Mouse (Mus musculus) forebrain, embryonic 14.5 days (tissue): ENCODE measurements around the gene Aldh1l1. TPM values are rescaled to one million over a fixed set of nuclear protein-coding genes. Genes with fewer than 3 reads are reported as not detected.
"Not testable (repeated sequence)": the region's sequence is repeated elsewhere in the genome, so short reads cannot be mapped to it uniquely, and the experiment has no call there.

ENCODE experiments used
- ATAC-seq: fragments of 200-750 bp; cut with Nextera tagmentation; 2 replicates; pipeline ENCODE4 v1.8.0; 2017; ENCODE audit warnings: mild to moderate bottlenecking, moderate library complexity
- DNase-seq: peaks from one replicate; pipeline ENCODE4 v3.0.0-alpha.2; 2015; ENCODE audit warnings: low spot score
- H3K27ac ChIP-seq: fragments of 300-500 bp; sonication (generic); 2 replicates; pipeline ENCODE4 v1.5.1; 2014; ENCODE audit warnings: low read depth, mild to moderate bottlenecking, control low read depth, low read length, moderate library complexity
- H3K27me3 ChIP-seq: fragments of 300-500 bp; sonication (generic); replicated peaks from 2 replicates; pipeline ENCODE4 v1.6.1; 2014; ENCODE audit warnings: low read length, control low read depth, mixed read lengths; ENCODE audit not compliant: control insufficient read depth, insufficient read depth
- H3K36me3 ChIP-seq: fragments of 300-500 bp; sonication (generic); 2 replicates; pipeline ENCODE4 v1.6.1; 2014; ENCODE audit warnings: low read length, control low read depth; ENCODE audit not compliant: control insufficient read depth, insufficient read depth
- H3K4me1 ChIP-seq: fragments of 300-500 bp; sonication (generic); 2 replicates; pipeline ENCODE4 v1.6.1; 2014; ENCODE audit warnings: antibody characterized with exemption, low read length, control low read depth; ENCODE audit not compliant: control insufficient read depth, insufficient read depth
- H3K4me2 ChIP-seq: fragments of 300-500 bp; sonication (generic); 2 replicates; pipeline ENCODE4 v1.6.1; 2014; ENCODE audit warnings: mild to moderate bottlenecking, control low read depth, low read length
- H3K4me3 ChIP-seq: fragments of 300-500 bp; sonication (generic); 2 replicates; pipeline ENCODE4 v1.5.1; 2014; ENCODE audit warnings: low read depth, low read length, control low read depth
- H3K9ac ChIP-seq: fragments of 300-500 bp; sonication (generic); 2 replicates; pipeline ENCODE4 v1.6.1; 2014; ENCODE audit warnings: mild to moderate bottlenecking, low read length, control low read depth, moderate library complexity
- H3K9me3 ChIP-seq: fragments of 300-500 bp; sonication (generic); replicated peaks from 2 replicates; pipeline ENCODE4 v1.6.1; 2016; ENCODE audit warnings: low read length, control low read depth, mixed read lengths; ENCODE audit not compliant: control insufficient read depth
- WGBS: fragments of 180-500 bp; shearing (Covaris S2); extraction: QIAGEN DNeasy Blood & Tissue Kit; methylation state at CpG from one replicate; pipeline ENCODE4 v1.1.7; 2014; 5-methylcytosine and 5-hydroxymethylcytosine counted together
- polyA plus RNA-seq: library from polyadenylated mRNA; unstranded; fragments of >200 nt; fragmentation: Nextera tagmentation; extraction: Ambion mirVana; gene quantifications from 2 replicates; pipeline ENCODE4 v1.2.1, GENCODE M21; 2014

The Aldh1l1 gene
- polyA plus RNA-seq, 1 experiment from 2014 or later: 15.8 TPM

GRCm38 (mm10) chr6:90624733-90625132, 138.5 kb downstream of the Aldh1l1 start:
- Histone ChIP-seq H3K36me3 (no peaks in the 10 kb centered on the region), H3K9me3 (no peaks in the 10 kb centered on the region), H3K27ac (no peak overlapping the region), H3K4me2 (no peak overlapping the region), H3K9ac (no peak overlapping the region), H3K4me3 (no peak overlapping the region), H3K4me1 (no peaks in the 10 kb centered on the region), H3K27me3 (no peaks in the 10 kb centered on the region)
- DNase-seq: no peak
- no peak for ATAC-seq
- 77% methylated on average over 11 of the region's 11 CpGs for WGBS

- Histone ChIP-seq H3K36me3 (no peaks in the 10 kb centered on the region), H3K9me3 (no peaks in the 10 kb centered on the region), H3K4me1 (no peaks in the 10 kb centered on the region), H3K4me2 (no peak overlapping the region), H3K27me3 (no peaks in the 10 kb centered on the region), H3K27ac (no peak overlapping the region), H3K4me3 (no peak overlapping the region), H3K9ac (no peak overlapping the region)
- WGBS: 76% methylated on average over 7 of the region's 7 CpGs
- DNase-seq: no peak
- ATAC-seq: no peak
These were observed 139.2 kb downstream of the Aldh1l1 start for GRCm38 (mm10) chr6:90625207-90625994.

DNA sequence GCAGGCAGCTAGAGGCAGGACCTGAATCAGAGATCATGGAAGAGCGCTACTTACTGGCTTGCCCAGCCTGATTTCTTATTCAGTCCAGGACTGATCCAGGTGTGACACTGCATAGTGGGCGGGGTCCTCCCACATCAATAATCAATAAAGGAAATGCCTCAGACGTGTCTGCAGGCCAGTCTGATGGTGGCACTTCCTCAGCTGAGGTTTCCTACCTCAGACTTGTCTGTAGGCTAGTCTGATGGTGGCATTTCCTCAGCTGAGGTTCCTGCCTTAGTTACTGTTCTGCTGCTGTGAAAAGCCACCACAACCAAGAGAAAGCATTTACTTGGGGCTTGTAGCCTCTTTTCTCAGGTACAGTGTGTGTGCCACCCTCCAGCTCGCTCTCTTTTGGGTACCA, 141.3 kb downstream of the Aldh1l1 start:
- H3K4me3 ChIP-seq: no peak overlapping the region
- H3K36me3 ChIP-seq: no peaks in the 10 kb centered on the region
- H3K9ac ChIP-seq: no peak overlapping the region
- WGBS: 83% methylated on average over 4 of the region's 4 CpGs
- ATAC-seq (no peak), DNase-seq (no peak)
- H3K27ac ChIP-seq: no peak overlapping the region
- no peaks in the 10 kb centered on the region for H3K9me3 ChIP-seq
- no peak overlapping the region for H3K4me2 ChIP-seq
- no peaks in the 10 kb centered on the region for H3K27me3 ChIP-seq
- no peaks in the 10 kb centered on the region for H3K4me1 ChIP-seq

DNA sequence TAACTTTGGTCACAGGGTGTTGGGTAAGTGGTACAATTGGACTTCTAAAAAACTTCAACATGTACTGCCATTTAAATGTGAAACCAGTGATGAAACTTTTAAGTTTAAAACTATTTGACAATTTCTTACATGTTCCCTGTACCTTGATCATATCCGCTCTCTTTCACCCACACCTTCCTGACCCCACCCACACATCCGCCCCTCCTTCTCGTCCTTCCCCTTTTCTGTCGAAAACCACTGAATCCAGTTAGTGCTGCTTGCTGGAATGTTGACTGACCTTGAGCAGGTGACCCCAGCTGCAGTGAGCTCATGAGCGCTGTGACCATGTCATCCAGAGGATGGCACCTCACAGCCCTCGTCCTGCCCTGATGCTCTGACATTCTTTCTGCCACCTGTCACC, 143.3 kb downstream of the Aldh1l1 start:
- H3K36me3 ChIP-seq: no peaks in the 10 kb centered on the region
- no peak overlapping the region for H3K4me3 ChIP-seq
- no peaks in the 10 kb centered on the region for H3K9me3 ChIP-seq
- H3K4me1 ChIP-seq: no peaks in the 10 kb centered on the region
- WGBS: 92% methylated on average over 6 of the region's 6 CpGs
- H3K9ac ChIP-seq: no peak overlapping the region
- no peaks in the 10 kb centered on the region for H3K27me3 ChIP-seq
- DNase-seq (no peak), ATAC-seq (no peak)
- H3K4me2 ChIP-seq: no peak overlapping the region
- no peak overlapping the region for H3K27ac ChIP-seq

DNA sequence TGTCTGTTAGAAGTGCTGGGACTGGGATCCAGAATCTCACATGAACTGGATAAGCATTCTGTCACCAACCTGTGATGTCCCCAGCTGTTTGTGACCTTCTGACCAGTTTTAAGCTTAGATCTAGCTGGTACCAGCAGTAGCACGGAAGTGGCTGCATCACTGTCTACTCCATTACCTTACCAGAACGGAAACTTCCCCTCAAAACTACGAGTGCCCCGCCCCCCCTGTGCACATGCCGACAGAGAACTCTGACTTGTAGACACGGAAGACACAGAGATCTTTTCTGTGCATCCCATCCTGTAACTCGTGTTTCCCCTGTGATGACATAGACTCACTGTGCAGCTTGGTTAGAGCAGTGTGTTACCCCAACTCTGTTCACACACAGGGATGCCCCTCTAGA, 144.2 kb downstream of the Aldh1l1 start:
- H3K27me3 ChIP-seq: no peaks in the 10 kb centered on the region
- no peaks in the 10 kb centered on the region for H3K9me3 ChIP-seq
- no peaks in the 10 kb centered on the region for H3K36me3 ChIP-seq
- DNase-seq (no peak), ATAC-seq (no peak)
- H3K27ac ChIP-seq: no peak overlapping the region
- no peak overlapping the region for H3K4me3 ChIP-seq
- no peak overlapping the region for H3K9ac ChIP-seq
- no peak overlapping the region for H3K4me2 ChIP-seq
- H3K4me1 ChIP-seq: no peaks in the 10 kb centered on the region
- WGBS: 89% methylated on average over 7 of the region's 7 CpGs

DNA sequence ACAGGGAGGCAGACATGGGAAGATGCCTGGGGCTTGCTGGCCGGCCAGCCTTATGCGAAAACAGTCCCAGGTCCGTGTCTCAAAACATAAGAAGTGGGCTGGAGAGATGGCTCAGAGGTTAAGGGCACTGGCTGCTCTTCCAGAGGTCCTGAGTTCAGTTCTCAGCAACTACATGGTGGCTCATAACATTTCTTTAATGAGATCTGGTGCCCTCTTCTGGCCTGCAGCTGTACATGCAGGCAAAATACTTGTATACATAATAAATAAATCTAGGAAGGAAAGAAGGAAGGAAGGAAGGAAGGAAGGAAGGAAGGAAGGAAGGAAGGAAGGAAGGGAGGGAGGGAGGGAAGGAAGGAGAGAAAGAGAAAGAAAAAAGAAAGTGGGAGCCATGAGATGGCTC, 146.3 kb downstream of the Aldh1l1 start:
- not testable (repeated sequence) for H3K4me2 ChIP-seq, H3K4me3 ChIP-seq, H3K27me3 ChIP-seq, H3K27ac ChIP-seq, H3K9me3 ChIP-seq, ATAC-seq, H3K4me1 ChIP-seq, H3K36me3 ChIP-seq, H3K9ac ChIP-seq
- WGBS: 77% methylated on average over 3 of the region's 3 CpGs
- DNase-seq: peak; percentile 28

- H3K27me3 ChIP-seq: no peaks in the 10 kb centered on the region
- H3K4me3 ChIP-seq: no peak overlapping the region
- H3K9me3 ChIP-seq: no peaks in the 10 kb centered on the region
- no peak overlapping the region for H3K4me2 ChIP-seq
- DNase-seq (no peak), ATAC-seq (no peak)
- 38% methylated on average over 4 of the region's 4 CpGs for WGBS
- H3K9ac ChIP-seq: no peak overlapping the region
- no peaks in the 10 kb centered on the region for H3K4me1 ChIP-seq
- no peaks in the 10 kb centered on the region for H3K36me3 ChIP-seq
- no peak overlapping the region for H3K27ac ChIP-seq
These were observed 148.9 kb downstream of the Aldh1l1 start for GRCm38 (mm10) chr6:90635081-90635480.

GRCm38 (mm10) chr6:90635611-90636010, 149.4 kb downstream of the Aldh1l1 start:
- no peak overlapping the region for H3K9ac ChIP-seq
- no peak overlapping the region for H3K4me2 ChIP-seq
- H3K4me1 ChIP-seq: no peaks in the 10 kb centered on the region
- ATAC-seq (no peak), DNase-seq (no peak)
- no peak overlapping the region for H3K4me3 ChIP-seq
- no peaks in the 10 kb centered on the region for H3K36me3 ChIP-seq
- H3K27me3 ChIP-seq: no peaks in the 10 kb centered on the region
- H3K27ac ChIP-seq: no peak overlapping the region
- 67% methylated on average over 3 of the region's 3 CpGs for WGBS
- no peaks in the 10 kb centered on the region for H3K9me3 ChIP-seq

DNA sequence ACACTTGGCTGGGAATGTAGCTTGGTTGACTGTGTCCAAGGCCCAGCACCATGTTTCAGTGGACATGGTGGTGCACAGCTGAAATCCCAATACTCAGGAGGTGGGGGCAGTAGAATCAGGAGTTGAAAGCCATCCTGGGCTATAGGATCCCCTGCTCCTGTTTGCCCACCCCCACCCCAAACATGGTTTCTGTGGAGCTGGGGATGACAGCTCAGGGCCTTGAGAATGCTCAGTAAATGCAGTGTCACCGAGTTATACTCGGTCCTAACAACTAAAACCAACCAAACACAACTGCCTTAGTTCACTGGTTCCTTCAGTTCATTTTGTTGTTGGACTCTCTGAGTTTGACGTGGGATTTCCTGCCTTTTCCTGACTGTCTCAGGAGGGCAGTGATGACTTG, 156.8 kb downstream of the Aldh1l1 start:
- no peaks in the 10 kb centered on the region for H3K9me3 ChIP-seq
- no peak overlapping the region for H3K4me2 ChIP-seq
- no peak overlapping the region for H3K9ac ChIP-seq
- ATAC-seq: no peak
- H3K36me3 ChIP-seq: no peaks in the 10 kb centered on the region
- H3K4me1 ChIP-seq: no peaks in the 10 kb centered on the region; the same call in 1 of the 2 replicates
- no peak overlapping the region for H3K27ac ChIP-seq
- DNase-seq: no peak
- 85% methylated on average over 3 of the region's 3 CpGs for WGBS
- H3K27me3 ChIP-seq: no peaks in the 10 kb centered on the region
- H3K4me3 ChIP-seq: no peak overlapping the region
